Mouse (Mus musculus) G1E (cell line): ENCODE data around the gene Vat1. TPM values are rescaled to one million over a fixed set of nuclear protein-coding genes. Genes with fewer than 3 reads are reported as not detected.

Experiments
- ATAC-seq: 2 replicates; pipeline ENCODE4 v1.8.0; 2016; ENCODE audit warnings: mild to moderate bottlenecking; ENCODE audit not compliant: insufficient number of reproducible peaks, poor library complexity, low FRiP score, severe bottlenecking; ENCODE audit errors: extremely low read depth
- DNase-seq: peaks from one replicate; pipeline ENCODE4 v3.0.0; 2012; ENCODE audit warnings: low spot score
- H3K27me3 ChIP-seq: 2 replicates; pipeline ENCODE4 v1.6.1; 2012; ENCODE audit warnings: mild to moderate bottlenecking, low read length, inconsistent platforms; ENCODE audit not compliant: insufficient read depth
- H3K36me3 ChIP-seq: replicated peaks from 2 replicates; pipeline ENCODE3; 2012; ENCODE audit warnings: mild to moderate bottlenecking, inconsistent platforms
- H3K4me1 ChIP-seq: 2 replicates; pipeline ENCODE4 v1.6.1; 2012; ENCODE audit warnings: low read depth, low read length, inconsistent platforms, mixed read lengths; ENCODE audit not compliant: insufficient read depth
- H3K4me3 ChIP-seq: 2 replicates; pipeline ENCODE4 v1.5.1; 2012; ENCODE audit warnings: low read depth, mild to moderate bottlenecking, inconsistent platforms, low read length, moderate library complexity, mixed read lengths
- H3K9me3 ChIP-seq: replicated peaks from 2 replicates; pipeline ENCODE4 v1.6.1; 2012; ENCODE audit warnings: inconsistent platforms
- CTCF ChIP-seq: IDR thresholded peaks from 2 replicates; pipeline ENCODE4 v1.5.1; 2012; ENCODE audit warnings: low read depth, low read length, inconsistent platforms, mixed read lengths
- GATA1 ChIP-seq: IDR thresholded peaks from 2 replicates; pipeline ENCODE4 v1.6.1; 2012; ENCODE audit warnings: borderline replicate concordance, low read length, inconsistent platforms, mixed read lengths
- GATA2 ChIP-seq: IDR thresholded peaks from 2 replicates; pipeline ENCODE4 v1.6.1; 2012; ENCODE audit warnings: low read depth, low read length, inconsistent platforms, borderline replicate concordance
- POLR2AphosphoS5 ChIP-seq: IDR thresholded peaks from 2 replicates; pipeline ENCODE4 v1.6.1; 2012; ENCODE audit warnings: low read depth, low read length, inconsistent platforms; ENCODE audit not compliant: insufficient replicate concordance
- TAL1 ChIP-seq: conservative IDR thresholded peaks from 2 replicates; pipeline ENCODE4 v1.6.1; 2012; ENCODE audit warnings: low read depth, low read length, inconsistent platforms, mixed read lengths
- polyA plus RNA-seq: library from polyadenylated mRNA; stranded (reverse); fragments of >175 nt; gene quantifications from 2 replicates; pipeline ENCODE4 v1.2.3, GENCODE M21; 2012
- total RNA-seq, 2 experiments: library from RNA; stranded (forward) in 1 of 2; stranded (reverse) in 1 of 2; fragments of 200-1000 nt in 1 of 2; fragments of >200 nt in 1 of 2; fragmentation: Nextera tagmentation in 1 of 2; gene quantifications; 2 replicates each; pipeline ENCODE4 v1.2.3; 2014 to 2017

The Vat1 gene
- total and polyA plus RNA-seq, 3 experiments, result 103 to 384 (median 238) TPM

GRCm38 (mm10) chr11:101415306-101415705 lies 50.7 kb downstream of the Vat1 start:
- DNase-seq (no peak), ATAC-seq (no peak)
- H3K9me3 ChIP-seq, result no peaks in the 10 kb centered on the region
- H3K4me1 ChIP-seq, result peaks cover 38% of the 10 kb centered on the region
- TF ChIP-seq GATA1, result no peak
- TF ChIP-seq TAL1, result no peak
- no peak for TF ChIP-seq CTCF
- no peak for TF ChIP-seq GATA2
- no peak for TF ChIP-seq POLR2AphosphoS5
- H3K27me3 ChIP-seq, result no peaks in the 10 kb centered on the region
- H3K36me3 ChIP-seq, result peaks cover 50% of the 10 kb centered on the region
- H3K4me3 ChIP-seq, result no peak overlapping the region

Other genes starting within 250 kb of the Vat1 start
Only the 20 nearest of the 24 such genes appear.
- 1.5 TPM in 1 of 2 replicates, not detected in the other for gene Cntd1, start 187.2 kb downstream of the Vat1 start, total RNA-seq (2014; fragmentation: Nextera tagmentation)
- 0.81 and 1.1 TPM in 2 replicates for gene Cntd1, start 187.2 kb downstream of the Vat1 start, total RNA-seq (2017)
- 0.02 TPM in 1 of 2 replicates, not detected in the other for gene Cntd1, start 187.2 kb downstream of the Vat1 start, polyA plus RNA-seq
- gene Coa3, start 187.1 kb downstream of the Vat1 start, total RNA-seq (2014; fragmentation: Nextera tagmentation), result 52.6 and 54.1 TPM in 2 replicates
- 58.1 and 65.9 TPM in 2 replicates for gene Coa3, start 187.1 kb downstream of the Vat1 start, total RNA-seq (2017)
- 16.8 and 39.8 TPM in 2 replicates for gene Coa3, start 187.1 kb downstream of the Vat1 start, polyA plus RNA-seq
- 42.5 and 46.3 TPM in 2 replicates for gene Becn1, start 163.9 kb downstream of the Vat1 start, total RNA-seq (2014; fragmentation: Nextera tagmentation)
- gene Becn1, start 163.9 kb downstream of the Vat1 start, total RNA-seq (2017), result 142 and 148 TPM in 2 replicates
- 97.7 and 109 TPM in 2 replicates for gene Becn1, start 163.9 kb downstream of the Vat1 start, polyA plus RNA-seq
- 300 and 317 TPM in 2 replicates for gene Psme3, start 150.0 kb downstream of the Vat1 start, total RNA-seq (2014; fragmentation: Nextera tagmentation)
- 98.7 and 113 TPM in 2 replicates for gene Psme3, start 150.0 kb downstream of the Vat1 start, total RNA-seq (2017)
- gene Psme3, start 150.0 kb downstream of the Vat1 start, polyA plus RNA-seq, result 68.6 and 68.8 TPM in 2 replicates
- 18.1 and 19.5 TPM in 2 replicates for gene Aoc2, start 141.2 kb downstream of the Vat1 start, total RNA-seq (2014; fragmentation: Nextera tagmentation)
- 4.5 and 4.6 TPM in 2 replicates for gene Aoc2, start 141.2 kb downstream of the Vat1 start, total RNA-seq (2017)
- gene Aoc2, start 141.2 kb downstream of the Vat1 start, polyA plus RNA-seq, result 10.0 and 10.1 TPM in 2 replicates
- 2.5 TPM in 1 of 2 replicates, not detected in the other for gene Aoc3, start 135.6 kb downstream of the Vat1 start, total RNA-seq (2014; fragmentation: Nextera tagmentation)
- gene Aoc3, start 135.6 kb downstream of the Vat1 start, total RNA-seq (2017), result 0.16 TPM in 1 of 2 replicates, not detected in the other
- 0.07 and 0.10 TPM in 2 replicates for gene Aoc3, start 135.6 kb downstream of the Vat1 start, polyA plus RNA-seq
- not detected in 2 replicates for gene G6pc, start 98.7 kb downstream of the Vat1 start, total RNA-seq (2014; fragmentation: Nextera tagmentation)
- gene G6pc, start 98.7 kb downstream of the Vat1 start, total RNA-seq (2017), result 0.05 TPM in 1 of 2 replicates, not detected in the other
- gene G6pc, start 98.7 kb downstream of the Vat1 start, polyA plus RNA-seq, result not detected in 2 replicates
- gene Aarsd1, start 48.6 kb downstream of the Vat1 start, total RNA-seq (2014; fragmentation: Nextera tagmentation), result 51.6 and 55.8 TPM in 2 replicates
- gene Aarsd1, start 48.6 kb downstream of the Vat1 start, total RNA-seq (2017), result 47.0 and 50.9 TPM in 2 replicates
- 67.7 and 74.4 TPM in 2 replicates for gene Aarsd1, start 48.6 kb downstream of the Vat1 start, polyA plus RNA-seq
- 3.0 TPM in 1 of 2 replicates, not detected in the other for gene Gm27029, start 41.4 kb downstream of the Vat1 start, total RNA-seq (2014; fragmentation: Nextera tagmentation)
- 0.87 and 2.1 TPM in 2 replicates for gene Gm27029, start 41.4 kb downstream of the Vat1 start, total RNA-seq (2017)
- gene Gm27029, start 41.4 kb downstream of the Vat1 start, polyA plus RNA-seq, result 0.58 and 0.90 TPM in 2 replicates
- 5.0 and 6.0 TPM in 2 replicates for gene Rundc1, start 41.1 kb downstream of the Vat1 start, total RNA-seq (2014; fragmentation: Nextera tagmentation)
- 6.7 and 7.6 TPM in 2 replicates for gene Rundc1, start 41.1 kb downstream of the Vat1 start, total RNA-seq (2017)
- gene Rundc1, start 41.1 kb downstream of the Vat1 start, polyA plus RNA-seq, result 6.7 and 7.2 TPM in 2 replicates
- gene Ptges3l, start 40.9 kb downstream of the Vat1 start, total RNA-seq (2014; fragmentation: Nextera tagmentation), result not detected in 2 replicates
- 0.12 and 0.33 TPM in 2 replicates for gene Ptges3l, start 40.9 kb downstream of the Vat1 start, total RNA-seq (2017)
- gene Ptges3l, start 40.9 kb downstream of the Vat1 start, polyA plus RNA-seq, result 0.17 and 0.22 TPM in 2 replicates
- 787 and 879 TPM in 2 replicates for gene Rpl27, start 23.9 kb downstream of the Vat1 start, total RNA-seq (2014; fragmentation: Nextera tagmentation)
- gene Rpl27, start 23.9 kb downstream of the Vat1 start, total RNA-seq (2017), result 1,687 and 2,225 TPM in 2 replicates
- 444 and 1,039 TPM in 2 replicates for gene Rpl27, start 23.9 kb downstream of the Vat1 start, polyA plus RNA-seq
- gene Ifi35, start 17.8 kb downstream of the Vat1 start, total RNA-seq (2014; fragmentation: Nextera tagmentation), result 26.3 and 34.3 TPM in 2 replicates
- 48.4 and 54.8 TPM in 2 replicates for gene Ifi35, start 17.8 kb downstream of the Vat1 start, total RNA-seq (2017)
- gene Ifi35, start 17.8 kb downstream of the Vat1 start, polyA plus RNA-seq, result 24.3 and 28.1 TPM in 2 replicates
- gene Rnd2, start 1.2 kb downstream of the Vat1 start, total RNA-seq (2014; fragmentation: Nextera tagmentation), result 26.5 and 32.0 TPM in 2 replicates
- 36.6 and 44.3 TPM in 2 replicates for gene Rnd2, start 1.2 kb downstream of the Vat1 start, total RNA-seq (2017)
- 35.3 and 46.4 TPM in 2 replicates for gene Rnd2, start 1.2 kb downstream of the Vat1 start, polyA plus RNA-seq
- 69.3 and 175 TPM in 2 replicates for gene Brca1, start 85.7 kb upstream of the Vat1 start, total RNA-seq (2014; fragmentation: Nextera tagmentation)
- gene Brca1, start 85.7 kb upstream of the Vat1 start, total RNA-seq (2017), result 67.5 and 71.0 TPM in 2 replicates
- 16.7 and 35.0 TPM in 2 replicates for gene Brca1, start 85.7 kb upstream of the Vat1 start, polyA plus RNA-seq
- 102 and 109 TPM in 2 replicates for gene Nbr1, start 85.9 kb upstream of the Vat1 start, total RNA-seq (2014; fragmentation: Nextera tagmentation)
- 97.6 and 99.4 TPM in 2 replicates for gene Nbr1, start 85.9 kb upstream of the Vat1 start, total RNA-seq (2017)
- gene Nbr1, start 85.9 kb upstream of the Vat1 start, polyA plus RNA-seq, result 43.8 and 45.6 TPM in 2 replicates
- gene Tmem106a, start 116.0 kb upstream of the Vat1 start, total RNA-seq (2014; fragmentation: Nextera tagmentation), result 3.4 and 7.8 TPM in 2 replicates
- gene Tmem106a, start 116.0 kb upstream of the Vat1 start, total RNA-seq (2017), result 1.6 and 2.9 TPM in 2 replicates
- gene Tmem106a, start 116.0 kb upstream of the Vat1 start, polyA plus RNA-seq, result 1.00 and 1.0 TPM in 2 replicates
- not detected in 2 replicates for gene Gm11634, start 133.0 kb upstream of the Vat1 start, total RNA-seq (2014; fragmentation: Nextera tagmentation)
- not detected in 2 replicates for gene Gm11634, start 133.0 kb upstream of the Vat1 start, total RNA-seq (2017)
- not detected in 2 replicates for gene Gm11634, start 133.0 kb upstream of the Vat1 start, polyA plus RNA-seq
- 15.4 and 23.8 TPM in 2 replicates for gene Rdm1, start 161.0 kb upstream of the Vat1 start, total RNA-seq (2014; fragmentation: Nextera tagmentation)
- gene Rdm1, start 161.0 kb upstream of the Vat1 start, total RNA-seq (2017), result 10.8 and 13.8 TPM in 2 replicates
- gene Rdm1, start 161.0 kb upstream of the Vat1 start, polyA plus RNA-seq, result 3.0 and 3.8 TPM in 2 replicates
- 3.5 and 6.8 TPM in 2 replicates for gene Arl4d, start 199.3 kb upstream of the Vat1 start, total RNA-seq (2014; fragmentation: Nextera tagmentation)
- gene Arl4d, start 199.3 kb upstream of the Vat1 start, total RNA-seq (2017), result 2.2 TPM in 2 replicates
- gene Arl4d, start 199.3 kb upstream of the Vat1 start, polyA plus RNA-seq, result 5.2 TPM in 2 replicates